Mouse (Mus musculus) heart, adult 8-10 months (tissue): ENCODE results near the gene Trim43a. TPM values are rescaled to one million over a fixed set of nuclear protein-coding genes. Genes with fewer than 3 reads are reported as not detected.
"Not testable (repeated sequence)": the region's sequence is repeated elsewhere in the genome, so short reads cannot be mapped to it uniquely, and the experiment has no call there.

Experiments used
- DNase-seq: peaks from one replicate; pipeline ENCODE4 v3.0.0; 2022; ENCODE audit warnings: low spot score
- total RNA-seq, 4 experiments: library from RNA; stranded (reverse); gene quantifications; 2 replicates each; pipeline ENCODE4 v1.2.4; 2022

Gene Trim43a
- not detected for total RNA-seq

GRCm38 (mm10) chr9:88580591-88580990, at the start of gene Trim43a:
Gene Trim43a (plus strand): TSS chr9:88580891.
- DNase-seq = not testable (repeated sequence)

- DNase-seq = no peak
Measured at GRCm38 (mm10) chr9:88534093-88534492, 46.6 kb upstream of the Trim43a start.

GRCm38 (mm10) chr9:88539546-88540224, 41.0 kb upstream of the Trim43a start:
- DNase-seq = no peak

GRCm38 (mm10) chr9:88542816-88543215, 37.9 kb upstream of the Trim43a start:
- peak; percentile 28 for DNase-seq

- no peak for DNase-seq
Measured at GRCm38 (mm10) chr9:88545534-88545933, 35.2 kb upstream of the Trim43a start.

GRCm38 (mm10) chr9:88546166-88546565, 34.5 kb upstream of the Trim43a start:
- peak; percentile 73 for DNase-seq

GRCm38 (mm10) chr9:88546657-88547056, 34.0 kb upstream of the Trim43a start:
- DNase-seq = no peak

GRCm38 (mm10) chr9:88547270-88547669, 33.4 kb upstream of the Trim43a start:
- peak; percentile 42 for DNase-seq

GRCm38 (mm10) chr9:88547851-88548613, 32.7 kb upstream of the Trim43a start, which contains the start of gene Zfp949:
Gene Zfp949 (plus strand): TSS chr9:88548020.
- DNase-seq = peak; percentile 92

- no peak for DNase-seq
Measured at GRCm38 (mm10) chr9:88548614-88548945, 32.1 kb upstream of the Trim43a start.

- no peak for DNase-seq
Measured at GRCm38 (mm10) chr9:88553071-88553470, 27.6 kb upstream of the Trim43a start.

GRCm38 (mm10) chr9:88558146-88558545, 22.5 kb upstream of the Trim43a start:
- DNase-seq = no peak

GRCm38 (mm10) chr9:88561476-88561875, 19.2 kb upstream of the Trim43a start:
- not testable (repeated sequence) for DNase-seq

- DNase-seq = not testable (repeated sequence)
Measured at GRCm38 (mm10) chr9:88570471-88570870, 10.2 kb upstream of the Trim43a start.

GRCm38 (mm10) chr9:88593708-88594107, 13.0 kb downstream of the Trim43a start:
- not testable (repeated sequence) for DNase-seq

GRCm38 (mm10) chr9:88599206-88600162, 18.8 kb downstream of the Trim43a start:
- DNase-seq = peak; percentile 99

- DNase-seq = not testable (repeated sequence)
Measured at GRCm38 (mm10) chr9:88625803-88626514, 45.3 kb downstream of the Trim43a start.

- DNase-seq = not testable (repeated sequence)
Measured at GRCm38 (mm10) chr9:88638125-88638524, 57.4 kb downstream of the Trim43a start.
